Mouse (Mus musculus): Measurements from ENCODE around the gene Fam189b. TPM values are rescaled to one million over a fixed set of nuclear protein-coding genes. Genes with fewer than 3 reads are reported as not detected.

Gene Fam189b
- polyA plus RNA-seq, 2 experiments: 34.5 to 95.5 TPM

DNA sequence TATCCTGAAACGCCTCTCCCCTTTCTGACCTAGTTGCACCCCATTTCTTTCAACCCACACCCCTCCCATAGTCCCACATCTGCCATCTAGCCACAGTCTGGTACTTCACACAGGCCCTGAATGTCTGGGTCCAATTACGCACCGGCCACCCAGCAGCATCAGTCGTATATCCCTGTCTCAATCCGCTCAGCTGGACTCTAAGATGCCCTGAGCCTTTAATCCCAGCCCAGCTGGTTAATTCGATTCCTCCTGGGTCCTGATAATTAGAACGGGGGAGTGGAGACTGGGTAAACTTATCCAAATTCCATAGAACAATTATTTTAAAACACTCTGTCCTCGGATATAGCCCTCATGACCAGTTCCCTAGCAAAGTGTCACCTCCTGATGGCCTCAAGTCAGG is 37.4 kb upstream of the Fam189b start:
- Histone ChIP-seq H3K9me3 (ENCODE audit: control insufficient read depth, low read length) (no peaks in the 10 kb centered on the region), H3K4me1 (ENCODE audit: control insufficient read depth, insufficient read depth, low read length) (peaks cover 3% of the 10 kb centered on the region; the same call in 1 of the 2 replicates), H3K27me3 (ENCODE audit: control insufficient read depth, insufficient read depth, low read length) (peaks cover 8% of the 10 kb centered on the region; the same call in 1 of the 2 replicates), H3K27ac (replicated peaks; ENCODE audit: low read depth, low read length) (no peak overlapping the region), H3K36me3 (ENCODE audit: control insufficient read depth, insufficient read depth, low read length) (no peaks in the 10 kb centered on the region), H3K4me3 (replicated peaks; ENCODE audit: low read length) (no peak overlapping the region), H3K4me2 (replicated peaks; ENCODE audit: low read depth, low read length, severe bottlenecking) (no peak overlapping the region), H3K9ac (ENCODE audit: low read depth, low read length, severe bottlenecking) (no peak overlapping the region)
- no peak for TF ChIP-seq POLR2A (IDR thresholded peaks at IDR 0.05; ENCODE audit: borderline replicate concordance, extremely low read depth, insufficient read depth, insufficient read length)
- ATAC-seq (ENCODE audit: low FRiP score, low read depth) (no peak), DNase-seq (ENCODE audit: low spot score) (no peak)
- 25% methylated on average over 8 of the region's 8 CpGs for WGBS

DNA sequence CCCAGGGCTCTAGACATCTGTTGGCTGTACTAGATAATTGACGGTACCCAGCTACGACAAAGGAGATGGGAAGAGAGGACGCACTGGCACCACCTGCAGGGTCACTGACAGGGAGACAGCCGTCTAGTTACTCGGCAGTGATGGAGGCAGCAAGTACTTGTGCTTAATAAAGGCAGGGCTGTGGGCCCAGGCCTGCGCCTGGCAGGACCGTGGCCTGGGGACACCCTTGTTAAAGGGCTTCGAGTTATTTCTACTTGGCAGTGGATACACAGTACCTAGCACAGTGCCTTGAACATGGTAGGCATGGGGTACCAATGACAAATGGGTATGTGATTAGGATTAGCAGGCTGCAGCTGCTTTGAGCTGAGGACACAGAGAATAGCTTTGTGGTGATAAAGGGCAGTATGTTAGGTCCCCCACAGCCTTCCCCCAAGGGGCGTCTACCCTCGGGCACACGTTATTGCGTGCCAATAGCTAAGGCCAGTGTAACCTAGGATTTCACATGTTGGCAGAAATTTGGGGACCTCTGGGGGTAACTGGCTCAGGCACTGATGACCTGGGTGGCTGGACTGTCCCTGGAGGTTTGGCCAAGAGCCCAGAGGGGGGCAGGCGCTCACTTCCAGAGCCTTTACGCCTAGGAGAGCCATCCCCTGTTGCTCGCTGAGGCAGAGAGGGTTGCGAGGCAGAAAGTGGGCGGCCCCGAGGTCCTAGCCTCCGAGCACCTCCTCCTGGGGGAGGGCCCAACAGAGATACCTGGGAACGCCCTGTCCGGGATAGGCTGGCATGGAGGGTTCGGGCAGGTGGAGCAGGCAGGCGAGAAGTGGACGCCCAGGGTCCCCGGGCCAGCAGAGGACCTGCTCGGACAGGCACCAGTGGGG is 35.6 kb upstream of the Fam189b start:
- TF ChIP-seq POLR2A (IDR thresholded peaks at IDR 0.05; ENCODE audit: borderline replicate concordance, extremely low read depth, insufficient read depth, insufficient read length): no peak
- Histone ChIP-seq H3K36me3 (ENCODE audit: control insufficient read depth, insufficient read depth, low read length) (no peaks in the 10 kb centered on the region), H3K27ac (replicated peaks; ENCODE audit: low read depth, low read length) (no peak overlapping the region), H3K27me3 (ENCODE audit: control insufficient read depth, insufficient read depth, low read length) (peaks cover 8% of the 10 kb centered on the region; the same call in 1 of the 2 replicates), H3K4me2 (replicated peaks; ENCODE audit: low read depth, low read length, severe bottlenecking) (peak overlapping the region; percentile 44), H3K4me3 (replicated peaks; ENCODE audit: low read length) (peak overlapping the region; percentile 22), H3K9me3 (ENCODE audit: control insufficient read depth, low read length) (no peaks in the 10 kb centered on the region), H3K4me1 (ENCODE audit: control insufficient read depth, insufficient read depth, low read length) (peaks cover 3% of the 10 kb centered on the region; the same call in 1 of the 2 replicates), H3K9ac (ENCODE audit: low read depth, low read length, severe bottlenecking) (peak overlapping the region; percentile 31)
- 24% methylated on average over 26 of the region's 26 CpGs for WGBS
- ATAC-seq (ENCODE audit: low FRiP score, low read depth): no peak
- no peak for DNase-seq (ENCODE audit: low spot score)

GRCm38 (mm10) chr3:89147979-89148311 is 35.0 kb upstream of the Fam189b start:
- Histone ChIP-seq H3K27ac (replicated peaks; ENCODE audit: low read depth, low read length) (no peak overlapping the region), H3K36me3 (ENCODE audit: control insufficient read depth, insufficient read depth, low read length) (no peaks in the 10 kb centered on the region), H3K4me3 (replicated peaks; ENCODE audit: low read length) (peak overlapping the region; percentile 22), H3K27me3 (ENCODE audit: control insufficient read depth, insufficient read depth, low read length) (peaks cover 8% of the 10 kb centered on the region; the same call in 1 of the 2 replicates), H3K9me3 (ENCODE audit: control insufficient read depth, low read length) (no peaks in the 10 kb centered on the region), H3K9ac (ENCODE audit: low read depth, low read length, severe bottlenecking) (peak overlapping the region; percentile 31), H3K4me2 (replicated peaks; ENCODE audit: low read depth, low read length, severe bottlenecking) (peak overlapping the region; percentile 44), H3K4me1 (ENCODE audit: control insufficient read depth, insufficient read depth, low read length) (peaks cover 3% of the 10 kb centered on the region; the same call in 1 of the 2 replicates)
- TF ChIP-seq POLR2A (IDR thresholded peaks at IDR 0.05; ENCODE audit: borderline replicate concordance, extremely low read depth, insufficient read depth, insufficient read length): no peak
- 9% methylated on average over 14 of the region's 15 CpGs for WGBS
- ATAC-seq (ENCODE audit: low FRiP score, low read depth) (no peak), DNase-seq (ENCODE audit: low spot score) (no peak)

DNA sequence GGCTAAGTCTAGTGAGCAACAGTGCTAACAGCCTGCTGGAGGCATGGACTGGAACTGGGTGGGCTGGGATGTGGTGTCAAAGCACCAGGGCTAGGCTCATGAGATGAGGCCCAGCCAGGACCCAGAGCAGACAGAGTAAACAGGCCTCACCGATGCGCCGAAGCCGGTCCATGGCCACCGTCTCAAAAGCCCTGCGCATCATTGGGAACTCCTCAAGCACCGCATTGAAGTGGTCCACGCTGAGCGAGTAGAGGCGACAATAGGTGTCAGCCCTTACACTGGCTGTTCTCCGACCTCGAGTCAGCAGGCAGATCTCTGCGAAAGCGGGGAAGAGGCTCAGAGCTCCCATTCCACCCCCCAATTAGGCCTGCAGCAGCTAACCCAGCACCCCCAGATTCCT is 34.4 kb upstream of the Fam189b start:
- peaks cover 3% of the 10 kb centered on the region; the same call in 1 of the 2 replicates for H3K4me1 ChIP-seq (ENCODE audit: control insufficient read depth, insufficient read depth, low read length)
- H3K27ac ChIP-seq (replicated peaks; ENCODE audit: low read depth, low read length): no peak overlapping the region
- no peaks in the 10 kb centered on the region for H3K36me3 ChIP-seq (ENCODE audit: control insufficient read depth, insufficient read depth, low read length)
- peak overlapping the region; percentile 44; the same call in 1 of the 2 replicates for H3K4me2 ChIP-seq (replicated peaks; ENCODE audit: low read depth, low read length, severe bottlenecking)
- DNase-seq (ENCODE audit: low spot score) (no peak), ATAC-seq (ENCODE audit: low FRiP score, low read depth) (no peak)
- no peak overlapping the region for H3K9ac ChIP-seq (ENCODE audit: low read depth, low read length, severe bottlenecking)
- 76% methylated on average over 14 of the region's 14 CpGs for WGBS
- TF ChIP-seq POLR2A (IDR thresholded peaks at IDR 0.05; ENCODE audit: borderline replicate concordance, extremely low read depth, insufficient read depth, insufficient read length): no peak
- 0 out of 2 replicates have a peak overlapping the region, but pooled peaks have one; percentile 22 for H3K4me3 ChIP-seq (replicated peaks; ENCODE audit: low read length)
- no peaks in the 10 kb centered on the region for H3K9me3 ChIP-seq (ENCODE audit: control insufficient read depth, low read length)
- peaks cover 8% of the 10 kb centered on the region; the same call in 1 of the 2 replicates for H3K27me3 ChIP-seq (ENCODE audit: control insufficient read depth, insufficient read depth, low read length)

- H3K4me2 ChIP-seq (replicated peaks; ENCODE audit: low read depth, low read length, severe bottlenecking): no peak overlapping the region
- H3K27me3 ChIP-seq (ENCODE audit: control insufficient read depth, insufficient read depth, low read length): peaks cover 8% of the 10 kb centered on the region; the same call in 1 of the 2 replicates
- DNase-seq (ENCODE audit: low spot score): no peak
- H3K27ac ChIP-seq (replicated peaks; ENCODE audit: low read depth, low read length): no peak overlapping the region
- H3K9ac ChIP-seq (ENCODE audit: low read depth, low read length, severe bottlenecking): no peak overlapping the region
- H3K4me3 ChIP-seq (replicated peaks; ENCODE audit: low read length): no peak overlapping the region
- H3K36me3 ChIP-seq (ENCODE audit: control insufficient read depth, insufficient read depth, low read length): no peaks in the 10 kb centered on the region
- 55% methylated on average over 17 of the region's 17 CpGs for WGBS
- no peak for TF ChIP-seq POLR2A (IDR thresholded peaks at IDR 0.05; ENCODE audit: borderline replicate concordance, extremely low read depth, insufficient read depth, insufficient read length)
- peaks cover 3% of the 10 kb centered on the region; the same call in 1 of the 2 replicates for H3K4me1 ChIP-seq (ENCODE audit: control insufficient read depth, insufficient read depth, low read length)
- ATAC-seq (ENCODE audit: low FRiP score, low read depth): no peak
- H3K9me3 ChIP-seq (ENCODE audit: control insufficient read depth, low read length): no peaks in the 10 kb centered on the region
Measured at GRCm38 (mm10) chr3:89152084-89152835, 30.7 kb upstream of the Fam189b start.

Measured in limb, embryonic 14.5 days (tissue).